Mouse (Mus musculus) limb, embryonic 12.5 days (tissue): ENCODE measurements around the gene Klk5. TPM values are rescaled to one million over a fixed set of nuclear protein-coding genes. Genes with fewer than 3 reads are reported as not detected.

Source experiments
- ATAC-seq: fragments of 200-750 bp; cut with Nextera tagmentation; 2 replicates; pipeline ENCODE4 v1.8.0; 2017; ENCODE audit warnings: low read depth, moderate TSS enrichment; ENCODE audit not compliant: insufficient number of reproducible peaks, insufficient read depth, low FRiP score, low TSS enrichment
- H3K27ac ChIP-seq: fragments of 300-500 bp; sonication (generic); 2 replicates; pipeline ENCODE4 v1.5.1; 2016; ENCODE audit warnings: mild to moderate bottlenecking, moderate library complexity
- H3K27me3 ChIP-seq: fragments of 300-500 bp; sonication (generic); 2 replicates; pipeline ENCODE4 v1.6.1; 2016; ENCODE audit warnings: mild to moderate bottlenecking, moderate library complexity
- H3K36me3 ChIP-seq: fragments of 300-500 bp; sonication (generic); 2 replicates; pipeline ENCODE4 v1.6.1; 2016; ENCODE audit warnings: mild to moderate bottlenecking, moderate library complexity
- H3K4me1 ChIP-seq: fragments of 300-500 bp; sonication (generic); replicated peaks from 2 replicates; pipeline ENCODE4 v1.6.1; 2016
- H3K4me2 ChIP-seq: fragments of 300-500 bp; sonication (generic); 2 replicates; pipeline ENCODE4 v1.6.1; 2016; ENCODE audit warnings: mild to moderate bottlenecking, moderate library complexity
- H3K4me3 ChIP-seq: fragments of 300-500 bp; sonication (generic); replicated peaks from 2 replicates; pipeline ENCODE4 v1.5.1; 2016; ENCODE audit warnings: mild to moderate bottlenecking
- H3K9ac ChIP-seq: fragments of 300-500 bp; sonication (generic); replicated peaks from 2 replicates; pipeline ENCODE4 v1.6.1; 2016; ENCODE audit warnings: mild to moderate bottlenecking, moderate library complexity
- H3K9me3 ChIP-seq: fragments of 300-500 bp; sonication (generic); 2 replicates; pipeline ENCODE4 v1.6.1; 2016; ENCODE audit warnings: mild to moderate bottlenecking, moderate library complexity
- WGBS: fragments of 180-500 bp; shearing (Covaris S2); methylation state at CpG from one replicate; pipeline ENCODE4 v1.1.7; 2016; 5-methylcytosine and 5-hydroxymethylcytosine counted together
- polyA plus RNA-seq: library from polyadenylated mRNA; unstranded; fragments of >200 nt; fragmentation: Nextera tagmentation; extraction: Ambion mirVana; gene quantifications from 2 replicates; pipeline ENCODE4 v1.2.1, GENCODE M21; 2016

The Klk5 gene
- polyA plus RNA-seq, 1 experiment from 2014 or later: not detected

GRCm38 (mm10) chr7:43829006-43829405 is 12.8 kb upstream of the Klk5 start:
- Histone ChIP-seq H3K4me3 (no peak overlapping the region), H3K4me1 (no peaks in the 10 kb centered on the region), H3K9ac (no peak overlapping the region), H3K4me2 (no peak overlapping the region), H3K27me3 (no peaks in the 10 kb centered on the region), H3K9me3 (no peaks in the 10 kb centered on the region), H3K36me3 (no peaks in the 10 kb centered on the region), H3K27ac (no peak overlapping the region)
- 83% methylated on average over 8 of the region's 8 CpGs for WGBS
- no peak for ATAC-seq

- 94% methylated on average over 4 of the region's 4 CpGs for WGBS
- Histone ChIP-seq H3K4me2 (no peak overlapping the region), H3K9ac (no peak overlapping the region), H3K36me3 (no peaks in the 10 kb centered on the region), H3K4me1 (no peaks in the 10 kb centered on the region), H3K9me3 (no peaks in the 10 kb centered on the region), H3K27me3 (no peaks in the 10 kb centered on the region), H3K4me3 (no peak overlapping the region), H3K27ac (no peak overlapping the region)
- ATAC-seq: no peak; the same call in 1 of the 2 replicates
Observed at GRCm38 (mm10) chr7:43843801-43844200, 2.0 kb downstream of the Klk5 start.

DNA sequence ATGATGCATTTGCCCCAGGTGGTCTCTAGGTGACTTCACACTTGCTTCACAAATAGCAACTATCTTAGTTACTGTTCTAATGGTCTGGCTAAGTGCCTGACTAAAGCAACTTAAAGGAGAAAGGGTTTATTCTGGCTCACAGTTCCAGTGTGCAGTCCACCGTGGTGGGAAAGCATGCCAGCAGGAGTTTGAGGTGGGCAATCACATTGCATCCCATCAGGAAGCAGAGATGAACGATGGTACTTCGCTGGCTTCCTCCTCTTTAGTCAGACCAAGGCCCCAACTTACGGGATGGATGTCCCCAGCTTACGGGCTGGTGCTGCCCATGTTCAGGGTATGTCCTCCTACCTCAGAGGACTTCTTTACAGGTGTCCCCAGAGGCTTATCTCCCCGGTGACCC is 9.8 kb downstream of the Klk5 start:
- Histone ChIP-seq H3K27me3 (no peaks in the 10 kb centered on the region), H3K4me1 (no peaks in the 10 kb centered on the region), H3K4me2 (no peak overlapping the region), H3K9me3 (no peaks in the 10 kb centered on the region), H3K36me3 (no peaks in the 10 kb centered on the region), H3K27ac (no peak overlapping the region), H3K4me3 (no peak overlapping the region), H3K9ac (no peak overlapping the region)
- ATAC-seq: no peak
- 90% methylated on average over 6 of the region's 6 CpGs for WGBS

GRCm38 (mm10) chr7:43854642-43855380 is 13.0 kb downstream of the Klk5 start:
- Histone ChIP-seq H3K4me2 (no peak overlapping the region), H3K36me3 (no peaks in the 10 kb centered on the region), H3K9ac (no peak overlapping the region), H3K27me3 (no peaks in the 10 kb centered on the region), H3K4me1 (no peaks in the 10 kb centered on the region), H3K27ac (no peak overlapping the region), H3K4me3 (no peak overlapping the region), H3K9me3 (no peaks in the 10 kb centered on the region)
- 77% methylated on average over 9 of the region's 9 CpGs for WGBS
- no peak for ATAC-seq

GRCm38 (mm10) chr7:43855709-43856108 is 13.9 kb downstream of the Klk5 start:
- H3K27ac ChIP-seq: no peak overlapping the region
- H3K4me2 ChIP-seq: no peak overlapping the region
- H3K9ac ChIP-seq: no peak overlapping the region
- no peaks in the 10 kb centered on the region for H3K4me1 ChIP-seq
- no peak overlapping the region for H3K4me3 ChIP-seq
- ATAC-seq: no peak
- H3K9me3 ChIP-seq: no peaks in the 10 kb centered on the region
- 78% methylated on average over 3 of the region's 3 CpGs for WGBS
- no peaks in the 10 kb centered on the region for H3K36me3 ChIP-seq
- no peaks in the 10 kb centered on the region for H3K27me3 ChIP-seq

- no peak overlapping the region for H3K9ac ChIP-seq
- no peaks in the 10 kb centered on the region for H3K36me3 ChIP-seq
- no peak for ATAC-seq
- H3K9me3 ChIP-seq: no peaks in the 10 kb centered on the region
- no peak overlapping the region for H3K4me3 ChIP-seq
- WGBS: 83% methylated on average over 7 of the region's 7 CpGs
- H3K27me3 ChIP-seq: no peaks in the 10 kb centered on the region
- no peak overlapping the region for H3K4me2 ChIP-seq
- H3K27ac ChIP-seq: no peak overlapping the region
- H3K4me1 ChIP-seq: no peaks in the 10 kb centered on the region
Observed at GRCm38 (mm10) chr7:43856307-43856706, 14.5 kb downstream of the Klk5 start.

- Histone ChIP-seq H3K36me3 (no peaks in the 10 kb centered on the region), H3K4me3 (no peak overlapping the region), H3K27ac (no peak overlapping the region), H3K4me1 (no peaks in the 10 kb centered on the region), H3K9me3 (no peaks in the 10 kb centered on the region), H3K27me3 (no peaks in the 10 kb centered on the region), H3K9ac (no peak overlapping the region), H3K4me2 (no peak overlapping the region)
- WGBS: 91% methylated on average over 12 of the region's 12 CpGs
- ATAC-seq: no peak
Observed at GRCm38 (mm10) chr7:43857501-43857900, 15.7 kb downstream of the Klk5 start.

DNA sequence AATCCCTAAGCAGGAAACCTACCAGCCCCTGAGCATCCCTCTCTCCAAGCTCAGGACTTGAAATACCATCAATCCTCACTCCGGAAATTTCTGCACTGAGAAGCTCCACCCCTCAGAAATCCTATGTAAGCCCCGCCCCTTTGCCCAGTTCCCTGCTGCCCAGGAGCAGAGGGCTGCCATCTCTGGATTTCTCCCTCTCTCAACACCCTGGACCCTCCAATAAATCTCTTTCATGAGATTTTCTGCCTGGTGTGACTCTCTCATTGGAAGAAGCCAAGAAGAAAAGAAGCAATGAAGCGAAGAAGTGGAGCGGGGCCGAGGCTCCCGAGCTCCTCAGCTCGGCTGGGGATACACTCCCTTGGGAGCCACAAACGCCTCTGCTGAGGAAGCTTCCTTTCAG is 18.6 kb downstream of the Klk5 start:
- Histone ChIP-seq H3K27ac (no peak overlapping the region), H3K36me3 (no peaks in the 10 kb centered on the region), H3K4me3 (no peak overlapping the region), H3K4me1 (no peaks in the 10 kb centered on the region), H3K4me2 (no peak overlapping the region), H3K27me3 (no peaks in the 10 kb centered on the region), H3K9me3 (no peaks in the 10 kb centered on the region), H3K9ac (no peak overlapping the region)
- ATAC-seq: no peak
- WGBS: 87% methylated on average over 8 of the region's 8 CpGs

- no peak for ATAC-seq
- Histone ChIP-seq H3K4me1 (peaks cover 10% of the 10 kb centered on the region; the same call in 1 of the 2 replicates), H3K4me3 (no peak overlapping the region), H3K36me3 (no peaks in the 10 kb centered on the region), H3K4me2 (no peak overlapping the region), H3K27me3 (0 out of 2 replicates have a peak, but pooled peaks cover 2% of the 10 kb centered on the region), H3K9ac (no peak overlapping the region), H3K27ac (no peak overlapping the region), H3K9me3 (no peaks in the 10 kb centered on the region)
- WGBS: 8% methylated on average over 10 of the region's 10 CpGs
Observed at GRCm38 (mm10) chr7:43873237-43873636, 31.5 kb downstream of the Klk5 start.

DNA sequence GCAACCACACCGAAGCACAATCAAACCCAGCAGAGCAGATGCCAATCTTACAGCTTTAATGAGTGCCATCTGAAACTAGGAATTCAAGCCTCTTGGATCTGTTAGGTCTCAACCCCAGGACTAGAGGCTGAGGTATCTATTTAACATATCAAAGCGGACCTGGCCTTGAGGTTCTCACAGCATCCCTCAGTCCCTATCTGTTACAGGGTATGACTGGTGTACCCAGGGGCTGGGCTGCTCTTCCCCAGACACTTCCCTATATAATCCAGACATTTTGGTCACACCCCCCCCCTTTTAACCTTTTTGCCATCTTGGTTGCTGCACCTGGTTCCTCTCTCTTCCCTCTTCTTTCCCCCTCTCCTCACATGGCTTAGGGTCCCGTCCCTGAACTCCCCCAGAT is 31.9 kb downstream of the Klk5 start:
- H3K27ac ChIP-seq: no peak overlapping the region
- H3K4me1 ChIP-seq: peaks cover 10% of the 10 kb centered on the region; the same call in 1 of the 2 replicates
- H3K4me3 ChIP-seq: no peak overlapping the region
- no peaks in the 10 kb centered on the region for H3K36me3 ChIP-seq
- H3K9me3 ChIP-seq: no peaks in the 10 kb centered on the region
- ATAC-seq: no peak
- 0 out of 2 replicates have a peak, but pooled peaks cover 2% of the 10 kb centered on the region for H3K27me3 ChIP-seq
- WGBS: 68% methylated on average over 3 of the region's 3 CpGs
- no peak overlapping the region for H3K9ac ChIP-seq
- no peak overlapping the region for H3K4me2 ChIP-seq

DNA sequence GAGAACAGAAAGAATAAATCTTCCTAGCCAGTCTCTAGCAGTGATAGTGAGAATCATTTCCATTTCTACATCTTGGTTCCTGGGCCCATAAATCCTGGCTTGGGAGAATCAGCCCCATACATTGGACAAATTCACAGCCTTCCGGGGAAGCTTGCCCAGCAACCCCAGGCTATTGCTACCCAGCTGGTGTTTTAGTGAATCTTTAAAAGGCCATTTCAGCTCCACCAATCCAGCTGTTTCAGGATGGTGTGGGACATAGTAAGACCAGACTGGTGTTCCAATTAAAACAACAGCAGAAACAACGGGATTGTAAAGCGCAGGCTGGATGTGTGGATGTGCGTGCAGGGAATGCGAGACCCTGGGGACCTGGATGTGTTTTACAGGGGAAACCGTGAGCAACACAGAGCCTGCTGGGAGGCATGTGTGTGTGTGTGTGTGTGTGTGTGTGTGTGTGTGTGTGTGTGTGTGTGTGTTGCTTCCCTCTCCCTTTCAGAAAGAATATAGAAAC is 33.2 kb downstream of the Klk5 start:
- H3K27me3 ChIP-seq: 0 out of 2 replicates have a peak, but pooled peaks cover 2% of the 10 kb centered on the region
- H3K4me1 ChIP-seq: peaks cover 10% of the 10 kb centered on the region; the same call in 1 of the 2 replicates
- WGBS: 34% methylated on average over 6 of the region's 6 CpGs
- 0 out of 2 replicates have a peak, but pooled peaks have one; percentile 78 for ATAC-seq
- peak overlapping the region; percentile 56; the same call in 1 of the 2 replicates for H3K27ac ChIP-seq
- H3K9ac ChIP-seq: no peak overlapping the region
- H3K4me2 ChIP-seq: no peak overlapping the region
- H3K36me3 ChIP-seq: no peaks in the 10 kb centered on the region
- H3K9me3 ChIP-seq: no peaks in the 10 kb centered on the region
- H3K4me3 ChIP-seq: no peak overlapping the region
